Mouse (Mus musculus): Measurements from ENCODE around the gene Plscr1.

Gene Plscr1

DNA sequence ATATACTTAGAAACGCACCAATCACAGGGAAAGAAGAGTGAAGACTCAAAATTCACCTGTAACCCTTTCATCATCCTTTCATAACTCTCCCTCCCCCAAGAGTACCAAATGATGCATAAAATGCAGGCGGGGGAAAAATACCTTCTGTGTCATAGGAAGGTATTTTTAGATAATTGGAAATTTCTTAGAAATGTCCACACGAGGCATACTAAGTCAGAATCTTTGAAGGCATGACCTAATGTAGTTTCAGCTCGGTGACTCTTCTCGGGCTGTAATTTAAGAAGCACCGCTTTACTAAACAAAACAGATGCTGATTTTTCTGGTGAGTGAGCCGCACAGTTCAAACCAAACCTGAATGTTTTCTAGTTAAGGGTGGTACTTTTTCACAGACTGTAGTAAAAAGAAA, at the start of gene Plscr1:
TSS of gene Plscr1 (plus strand) at position 304 of the 406 bp plus-strand sequence.
- DNase-seq (ENCODE audit: low read depth, low spot score): no peak

DNA sequence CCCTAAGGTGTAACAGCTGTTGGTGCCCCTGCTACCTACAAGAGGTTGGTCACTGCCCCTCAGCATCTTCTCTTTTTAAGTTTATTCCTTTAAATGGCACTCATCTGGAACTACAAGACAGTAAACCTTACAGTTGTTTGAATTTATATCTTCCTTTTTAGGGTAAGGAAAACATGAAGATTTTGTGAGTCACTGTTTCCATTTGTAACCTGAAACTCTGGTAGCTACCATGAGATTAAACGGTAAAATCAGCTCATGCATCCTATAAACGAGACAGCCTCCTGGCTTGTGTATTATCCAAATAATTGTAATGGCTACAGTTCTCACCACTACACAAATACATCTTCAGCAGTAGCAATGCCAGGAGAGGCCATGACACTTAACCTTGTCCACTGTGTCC, 45.2 kb upstream of the Plscr1 start:
- no peak for DNase-seq (ENCODE audit: low read depth, low spot score)

DNA sequence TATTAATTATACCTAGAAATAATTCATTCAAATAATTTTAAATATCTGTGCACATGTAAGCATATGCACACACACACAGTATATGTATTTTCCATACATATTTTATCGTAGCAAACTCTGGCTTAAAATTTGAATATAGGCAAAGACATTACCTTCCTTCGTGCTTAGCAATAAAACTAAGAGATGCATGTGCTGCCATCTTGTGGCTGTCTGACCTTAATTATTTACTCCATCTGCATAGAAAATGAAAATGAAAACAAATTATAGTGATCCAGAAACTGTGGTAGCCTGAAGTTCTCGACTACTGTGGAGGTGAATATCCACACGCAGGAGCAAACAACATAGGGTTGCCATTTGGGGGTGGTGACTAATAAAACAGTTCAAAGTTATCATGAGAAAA, 42.2 kb upstream of the Plscr1 start:
- no peak for DNase-seq (ENCODE audit: low read depth, low spot score)

DNA sequence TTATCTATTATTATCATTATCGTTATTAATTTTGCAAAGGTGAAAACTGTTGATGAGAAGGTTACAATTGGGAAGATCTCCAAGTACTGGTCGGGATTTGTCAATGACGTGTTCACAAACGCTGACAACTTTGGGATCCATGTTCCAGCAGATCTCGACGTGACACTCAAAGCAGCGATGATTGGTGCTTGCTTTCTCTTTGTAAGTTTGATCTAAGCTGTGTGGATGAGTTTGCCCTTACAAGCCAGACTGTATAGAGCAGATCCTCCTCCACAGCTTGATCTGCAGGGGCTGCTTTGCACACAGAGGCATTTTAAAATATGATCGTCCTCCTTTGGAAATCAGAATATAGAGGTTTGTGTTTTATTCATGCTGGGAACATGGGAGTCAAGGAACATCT, 41.8 kb upstream of the Plscr1 start:
- no peak for DNase-seq (ENCODE audit: low read depth, low spot score)

DNA sequence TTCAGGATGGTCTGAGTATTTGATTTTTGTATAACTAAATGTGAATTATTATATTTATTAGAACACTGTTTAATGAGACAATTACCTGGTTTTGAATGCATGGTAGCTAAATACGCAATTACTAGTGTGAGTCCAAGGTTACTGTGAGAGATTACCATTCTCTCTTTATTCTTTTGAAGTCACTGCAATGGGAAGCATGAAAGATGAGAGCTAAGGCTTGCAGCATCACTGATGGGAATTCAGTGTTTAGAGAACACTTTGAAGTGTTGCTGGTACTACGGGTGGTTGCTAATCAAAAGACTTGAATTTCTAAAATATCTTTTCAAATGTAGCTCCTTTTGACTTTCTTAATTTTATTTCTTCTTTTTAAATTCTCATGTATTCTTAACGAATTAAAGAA, 39.7 kb upstream of the Plscr1 start:
- no peak for DNase-seq (ENCODE audit: low read depth, low spot score)

DNA sequence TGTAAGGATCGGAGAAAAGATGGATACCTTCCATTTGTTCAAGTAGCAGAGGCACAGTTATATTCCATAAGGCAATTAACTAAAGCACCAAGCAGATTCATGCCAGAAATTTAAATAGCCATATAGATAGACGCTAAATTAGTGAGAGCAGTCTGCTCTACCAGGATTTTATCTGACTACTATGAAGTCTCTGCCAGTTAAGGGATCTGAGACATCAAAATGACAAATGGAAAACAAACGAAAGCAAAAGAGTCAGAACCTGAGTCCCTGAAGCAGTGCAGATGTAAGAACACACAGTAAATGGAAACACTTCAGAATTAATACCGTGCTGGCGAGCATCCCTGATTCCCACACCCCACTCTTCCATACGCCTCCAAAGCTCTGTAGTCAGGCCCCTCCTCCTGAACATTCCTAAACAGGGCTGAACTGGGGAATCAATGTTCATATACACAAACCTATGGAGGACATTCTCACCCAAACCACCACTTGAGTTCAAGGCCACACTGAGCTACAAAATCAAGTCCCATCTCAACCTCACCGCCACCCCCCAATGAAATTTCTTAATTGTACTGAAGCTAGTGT, 39.1 kb upstream of the Plscr1 start:
- DNase-seq (ENCODE audit: low read depth, low spot score): no peak

DNA sequence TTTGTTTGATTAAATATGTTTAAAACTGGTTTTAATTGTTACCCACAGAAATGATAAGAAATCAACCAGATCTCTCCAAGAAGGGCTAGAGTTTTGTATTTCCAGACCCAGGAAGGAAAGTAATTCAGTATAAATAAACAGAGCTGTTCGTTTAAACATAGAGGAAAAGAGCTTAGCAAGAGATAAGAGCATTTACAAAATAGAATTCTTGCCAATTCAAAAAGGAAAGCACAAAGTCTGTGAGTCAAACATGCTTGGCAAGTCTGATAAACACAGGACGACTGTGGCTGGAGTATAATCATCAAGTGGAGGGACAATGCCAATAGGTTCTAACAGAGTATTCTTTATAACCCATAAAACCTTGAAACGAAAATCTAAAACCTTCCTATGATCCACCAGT, 38.5 kb upstream of the Plscr1 start:
- DNase-seq (ENCODE audit: low read depth, low spot score): no peak

DNA sequence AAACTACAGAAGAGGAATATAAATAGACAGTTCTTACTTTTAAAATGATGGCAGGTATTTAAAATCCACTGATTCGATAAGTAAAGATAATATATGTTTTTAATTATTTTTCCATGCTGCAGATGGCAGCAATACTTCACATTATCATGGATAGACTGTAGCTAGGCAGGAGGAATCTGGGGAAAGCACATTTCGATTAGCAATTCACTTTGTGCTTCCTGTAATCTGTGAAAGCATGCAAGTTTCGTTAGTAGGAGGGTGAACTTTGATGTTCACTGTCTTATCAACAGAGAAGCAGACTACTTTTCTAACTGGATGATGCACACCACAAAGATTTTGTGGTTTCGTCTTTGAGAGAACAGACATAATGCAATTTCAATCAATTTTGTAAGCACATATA, 32.1 kb upstream of the Plscr1 start:
- no peak for DNase-seq (ENCODE audit: low read depth, low spot score)

DNA sequence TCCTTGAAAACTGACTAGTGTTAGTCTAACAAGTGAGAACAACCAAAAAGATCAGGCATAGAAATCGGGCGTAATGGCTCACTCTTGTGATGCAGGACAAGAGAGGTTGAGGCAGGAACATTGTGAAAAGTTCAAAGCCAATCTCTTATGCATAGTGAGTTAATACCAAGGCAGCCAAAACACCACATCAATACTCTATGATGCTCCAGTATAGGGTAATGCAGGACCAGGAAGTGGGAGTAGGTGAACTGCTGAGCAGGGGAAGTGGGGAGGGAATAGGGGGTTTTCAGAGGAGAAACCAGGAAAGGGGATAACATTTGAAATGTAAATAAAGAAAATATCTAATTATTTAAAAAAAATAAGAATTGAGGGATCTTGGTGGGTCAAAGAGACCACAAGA, 31.7 kb upstream of the Plscr1 start:
- no peak for DNase-seq (ENCODE audit: low read depth, low spot score)

DNA sequence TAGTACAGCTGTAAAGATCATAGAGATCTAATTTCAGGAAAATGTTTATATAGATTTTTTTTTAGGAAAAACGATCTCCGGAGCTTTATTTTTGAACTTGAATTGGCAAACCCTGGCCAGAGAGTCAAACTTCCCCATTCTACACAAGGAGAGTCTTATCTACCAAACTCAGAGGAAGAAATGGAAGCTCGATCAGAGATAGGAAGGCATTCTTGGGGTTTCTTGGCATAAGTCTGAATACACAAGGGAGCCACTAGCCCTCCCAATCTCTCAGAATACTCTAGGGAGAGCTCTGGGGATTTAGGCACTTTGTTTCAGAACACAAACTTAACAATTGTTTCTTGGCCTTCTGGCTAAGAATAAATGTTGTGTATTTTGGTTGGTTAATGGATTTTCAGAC, 29.4 kb upstream of the Plscr1 start:
- DNase-seq (ENCODE audit: low read depth, low spot score): no peak

DNA sequence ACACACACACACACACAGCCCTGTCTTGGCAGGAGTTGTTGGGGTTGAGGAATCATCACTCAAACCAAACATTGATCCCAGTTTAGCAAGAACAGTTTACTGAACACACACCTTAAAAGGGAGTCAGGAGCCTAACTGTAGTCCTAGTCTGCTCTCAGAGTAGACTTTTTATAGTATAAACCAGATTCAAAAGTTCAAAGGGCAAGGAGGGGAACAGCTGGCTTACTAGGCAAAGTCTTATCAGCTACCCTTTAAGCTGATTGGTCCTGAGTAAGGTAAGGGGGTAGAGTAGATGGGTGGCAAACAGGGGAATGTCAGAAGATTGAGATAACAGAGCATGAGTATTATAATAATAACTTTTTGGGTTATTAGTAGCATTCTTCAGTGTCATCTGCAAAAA, 28.1 kb upstream of the Plscr1 start:
- DNase-seq (ENCODE audit: low read depth, low spot score): no peak

DNA sequence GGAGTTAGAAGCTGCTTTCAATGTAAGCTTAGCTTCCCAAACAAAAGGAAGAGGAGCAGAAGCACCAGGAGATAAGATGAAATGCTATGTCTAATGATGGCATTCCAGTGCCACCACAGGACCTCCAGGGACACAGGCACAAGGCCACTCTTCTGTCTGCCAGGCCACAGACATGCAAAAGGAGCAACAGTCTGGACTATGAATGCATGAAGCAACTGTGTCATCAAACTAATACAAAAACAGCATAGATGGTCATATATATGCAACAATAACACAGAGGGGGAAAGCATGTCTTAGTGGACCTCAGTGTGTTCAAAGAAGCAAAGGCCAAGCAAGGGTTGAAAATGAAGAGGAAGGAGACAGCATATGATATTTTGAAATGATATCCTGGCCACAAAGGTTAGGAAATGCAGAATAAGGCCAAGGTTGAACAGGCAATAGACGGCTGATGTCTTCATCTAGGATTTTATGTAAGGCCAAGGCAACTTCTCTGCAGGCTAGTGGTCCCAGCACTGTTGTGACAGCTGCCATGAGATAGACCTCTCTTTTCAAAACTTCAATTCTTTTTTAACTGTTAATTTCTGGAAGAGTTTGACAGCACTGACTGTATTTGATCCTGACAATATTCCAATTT, 24.8 kb upstream of the Plscr1 start:
- no peak for DNase-seq (ENCODE audit: low read depth, low spot score)

DNA sequence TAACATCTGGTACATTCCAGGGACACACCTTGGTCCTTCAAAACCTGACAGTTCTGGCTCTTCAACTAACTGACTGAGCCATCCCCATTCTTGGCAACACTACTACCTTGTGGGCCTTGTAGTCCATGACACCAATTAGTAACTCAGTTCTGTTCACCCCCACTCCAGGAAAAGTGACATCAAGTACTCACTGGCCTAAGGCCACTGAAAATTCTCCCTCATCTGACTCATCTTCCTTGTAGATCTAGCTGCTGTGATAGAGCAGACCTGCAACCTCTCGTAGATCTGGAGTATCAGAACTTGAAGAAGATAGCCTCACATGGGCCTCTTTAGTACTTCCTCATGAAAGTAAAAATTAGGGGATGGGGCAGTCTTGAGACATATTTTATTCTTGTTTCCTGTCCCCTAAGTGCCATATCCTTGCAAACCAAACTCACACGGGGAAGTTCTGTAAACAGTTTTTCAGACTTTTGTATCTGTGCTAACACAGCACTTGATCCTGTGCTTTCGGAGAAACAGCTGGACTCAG, 23.4 kb upstream of the Plscr1 start:
- DNase-seq (ENCODE audit: low read depth, low spot score): no peak

DNA sequence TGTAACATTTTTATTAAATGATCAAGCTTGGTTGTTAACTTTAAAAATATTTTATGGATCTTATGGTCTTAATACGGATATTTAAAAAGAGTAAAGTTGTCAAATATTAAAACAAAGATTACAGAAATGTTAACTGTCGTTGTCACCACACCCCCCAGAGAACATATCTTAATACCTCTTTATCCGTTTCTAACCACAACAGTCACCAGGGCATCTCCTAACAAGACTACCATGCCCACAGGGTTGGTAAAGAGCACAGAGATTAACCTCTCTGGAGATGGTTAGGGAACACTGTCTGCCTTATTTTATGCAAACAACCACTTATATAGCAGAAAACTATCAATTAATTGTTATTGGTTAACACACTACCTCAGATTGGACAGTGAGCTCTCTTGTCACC, 22.8 kb upstream of the Plscr1 start:
- no peak for DNase-seq (ENCODE audit: low read depth, low spot score)

DNA sequence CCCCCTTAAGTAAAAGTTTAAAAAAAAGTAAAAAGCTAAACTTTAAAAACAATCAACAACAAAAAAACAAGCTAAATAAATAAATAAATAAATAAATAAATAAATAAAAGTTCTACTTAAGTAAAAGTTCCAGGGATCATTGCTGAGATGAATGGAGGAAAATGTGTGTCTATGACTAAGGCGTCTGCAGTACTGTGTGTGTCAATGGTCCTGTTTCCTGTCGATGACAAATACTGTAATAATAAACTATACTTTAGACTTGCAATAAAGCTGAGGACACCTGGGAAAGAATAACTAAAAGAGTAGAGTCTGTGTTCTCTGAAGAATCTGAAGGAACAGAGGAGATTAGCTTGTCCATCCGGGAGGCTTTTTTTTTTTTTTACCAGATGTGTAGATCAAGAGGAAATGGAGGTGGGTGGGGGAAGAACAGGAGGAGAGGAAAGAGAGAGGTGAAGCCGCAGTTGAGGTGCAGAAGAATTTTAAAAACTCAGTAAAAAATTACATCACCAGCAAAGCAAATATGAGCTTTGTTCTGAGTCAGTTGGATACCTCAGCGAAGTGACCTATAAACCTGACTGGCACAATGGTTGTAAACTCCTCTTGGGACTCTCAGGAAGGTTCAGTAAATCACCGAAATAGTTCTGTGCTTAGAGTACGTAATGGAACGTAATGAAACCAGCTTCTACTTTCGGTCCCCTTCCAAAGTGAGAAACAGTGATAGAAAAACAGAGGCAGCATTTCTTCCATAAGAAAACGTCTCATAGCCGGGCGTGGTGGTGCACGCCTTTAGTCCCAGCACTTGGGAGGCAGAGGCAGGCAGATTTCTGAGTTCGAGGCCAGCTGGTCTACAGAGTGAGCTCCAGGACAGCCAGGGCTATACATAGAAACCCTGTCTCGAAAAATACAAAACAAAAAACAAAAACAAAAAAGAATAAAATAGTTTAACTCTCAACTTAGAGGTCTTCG, 20.4 kb upstream of the Plscr1 start:
- DNase-seq (ENCODE audit: low read depth, low spot score): no peak

DNA sequence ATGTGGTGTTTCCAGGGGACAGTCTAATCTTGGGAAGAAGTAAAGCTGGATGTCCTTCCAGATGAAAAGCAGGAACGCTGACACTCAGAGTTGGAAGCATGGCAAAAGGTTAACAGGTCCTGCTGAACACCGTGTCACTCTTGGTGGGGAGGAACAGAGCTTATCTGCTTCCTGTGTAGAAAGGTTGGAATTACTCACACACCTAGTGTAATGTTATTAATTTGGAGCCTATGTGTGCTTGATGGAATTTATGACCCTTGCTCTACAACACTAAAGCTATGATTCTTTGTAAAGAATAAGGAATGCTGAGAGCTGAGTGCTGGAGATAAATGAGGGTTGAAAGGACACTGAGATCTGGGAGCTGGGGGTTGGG, 19.7 kb upstream of the Plscr1 start:
- DNase-seq (ENCODE audit: low read depth, low spot score): no peak

DNA sequence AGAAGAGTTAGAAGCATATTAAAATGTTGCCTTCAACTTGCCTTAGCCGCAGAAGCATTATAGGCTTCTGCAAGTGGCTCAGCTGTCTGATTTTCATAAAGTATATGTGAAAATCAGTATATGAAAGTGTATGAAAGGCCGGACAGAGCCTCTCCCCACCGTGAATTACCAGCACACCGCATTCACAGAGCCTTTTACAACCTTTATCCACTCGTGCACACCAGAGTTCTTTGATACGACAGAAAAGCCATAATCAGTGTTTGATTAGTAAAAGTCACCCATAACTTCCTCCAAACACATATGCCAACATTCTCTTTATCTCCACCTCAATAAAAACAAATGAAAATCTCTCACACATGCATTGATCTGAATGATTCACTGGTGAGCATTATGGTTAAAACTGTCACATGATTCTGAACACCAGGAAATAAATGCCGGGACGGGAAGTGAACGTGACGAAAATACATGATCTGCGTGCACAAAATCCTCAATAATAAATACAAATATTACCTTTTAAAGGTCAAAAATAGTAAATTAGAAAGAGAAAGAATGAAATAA, 14.6 kb upstream of the Plscr1 start:
- no peak for DNase-seq (ENCODE audit: low read depth, low spot score)

DNA sequence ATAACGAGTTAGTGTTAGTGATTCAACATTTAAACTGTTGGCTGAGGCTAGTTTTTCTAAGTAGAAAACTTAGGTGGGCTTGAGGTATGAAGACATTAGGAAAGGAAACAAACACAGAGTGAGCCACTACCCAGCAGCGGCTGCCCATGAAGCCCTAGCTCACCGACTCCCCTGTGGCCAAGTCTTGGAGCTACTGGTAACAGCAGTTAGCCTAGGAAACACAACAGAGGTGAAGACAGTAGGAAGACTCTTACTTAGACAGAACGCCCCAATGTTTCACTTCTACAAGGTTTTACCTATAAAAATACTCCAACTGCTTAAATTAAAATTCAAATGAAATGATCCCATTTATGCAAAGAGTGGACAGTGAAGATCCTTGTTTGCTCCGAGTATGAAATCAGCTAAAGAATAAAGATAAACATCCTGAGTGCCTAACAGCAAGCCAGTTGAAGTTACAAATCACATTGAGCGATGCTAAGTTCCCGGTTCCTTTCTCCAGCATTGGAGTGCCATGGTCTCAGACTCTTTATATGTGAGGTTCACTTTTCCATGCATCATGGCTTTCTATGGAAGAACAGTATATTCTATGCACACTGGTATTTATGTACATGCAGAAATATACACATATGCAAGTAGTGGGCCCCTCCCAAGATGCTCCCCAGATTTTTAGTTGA, 640 bp upstream of the Plscr1 start:
- DNase-seq (ENCODE audit: low read depth, low spot score): no peak

DNA sequence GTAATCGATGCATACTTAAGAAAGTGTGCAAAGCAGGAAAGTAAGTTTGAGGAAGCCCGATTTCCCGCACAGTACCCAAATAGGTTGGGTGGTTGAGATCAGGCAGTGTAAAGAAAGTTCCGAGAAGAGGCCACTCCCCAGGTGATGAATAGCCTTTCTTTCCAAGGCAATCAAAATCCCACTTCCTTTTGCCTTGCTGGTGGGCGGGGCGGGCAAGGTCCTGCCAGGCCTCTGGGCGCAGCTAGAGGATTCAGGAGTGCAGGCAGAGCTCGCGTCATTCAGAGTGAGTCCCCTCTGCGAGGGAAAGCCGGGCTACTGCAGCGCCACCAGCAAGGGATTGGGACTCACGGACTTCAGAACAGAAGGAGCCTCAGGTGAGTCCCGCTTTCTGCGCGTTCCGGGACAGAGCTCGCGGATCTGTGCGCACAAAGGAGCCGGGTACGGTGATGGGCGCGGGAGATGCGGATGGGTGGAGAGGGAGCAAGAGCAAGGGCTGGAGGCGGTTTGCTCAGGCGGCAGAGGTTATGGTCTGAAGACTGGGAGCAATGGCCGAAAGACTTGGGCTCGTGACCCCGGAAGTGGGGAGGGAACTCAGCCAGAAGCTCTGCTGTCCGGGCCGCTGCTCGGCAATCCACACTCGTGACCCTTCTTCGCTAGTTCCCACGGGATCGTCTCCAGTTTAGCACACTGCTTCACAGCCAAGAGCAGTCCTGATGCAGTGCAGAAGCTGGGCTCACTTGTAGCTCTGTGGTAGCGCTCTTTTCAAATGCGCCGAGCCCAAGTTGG, 630 bp downstream of the Plscr1 start:
- peak; percentile 18 for DNase-seq (ENCODE audit: low read depth, low spot score)

DNA sequence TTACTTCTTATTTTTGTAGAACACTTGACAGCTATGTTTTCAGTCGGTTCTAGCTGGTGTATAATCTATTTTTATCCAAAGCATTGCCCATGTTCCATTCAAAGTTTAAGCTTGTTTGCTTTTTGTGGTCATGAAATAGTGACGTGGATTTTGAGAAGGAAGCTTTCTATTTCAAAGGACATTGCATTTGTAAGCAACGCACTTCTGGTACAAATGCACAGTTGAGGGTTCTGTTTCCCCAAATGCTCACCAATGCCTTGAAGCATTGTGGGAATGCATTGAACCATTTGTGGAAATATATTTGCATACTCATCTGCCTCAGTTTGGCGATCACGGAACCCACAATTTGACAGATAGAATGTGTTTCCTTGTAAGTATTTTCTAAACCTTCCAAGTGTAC, 3.2 kb downstream of the Plscr1 start:
- no peak for DNase-seq (ENCODE audit: low read depth, low spot score)
